19 mouse cellular contexts compared by ENCODE assay signal in genomic region chr4:151306890-151307289, GRCm38 (mm10).
DNase-seq lines count a peak whose midpoint lies in the region; ATAC-seq lines count a peak whose summit lies in the region.
"Had no signal": no experiment of that assay in that cellular context is flagged by ENCODE, and none has a peak within 500 bp of the region (broad histone marks: within the 10 kb centered on the region; RNA-seq: fewer than 3 reads in every experiment).

No protein-coding gene starts in this region.

- peaks cover 42% of the 10 kb centered on the region for H3K4me1 ChIP-seq in hindbrain, embryonic 15.5 days (replicated peaks)
- H3K4me1 ChIP-seq in hindbrain, embryonic 16.5 days (ENCODE audit: control insufficient read depth, insufficient read depth, low read depth, low read length), result peaks cover 23% of the 10 kb centered on the region
- H3K4me1 ChIP-seq: liver, embryonic 15.5 days had no signal

- no peak overlapping the region for H3K4me3 ChIP-seq in hindbrain, embryonic 15.5 days
- H3K4me3 ChIP-seq in hindbrain, embryonic 16.5 days (ENCODE audit: low read length), result no peak overlapping the region
- H3K4me3 ChIP-seq: forebrain, embryonic 13.5 days; kidney, embryonic 15.5 days; liver, embryonic 15.5 days; stomach, embryonic 15.5 days had no signal

- peak; percentile 40 for DNase-seq in cerebellum, adult 8-10 months
- DNase-seq in urinary bladder, postnatal 14 days (ENCODE audit: low spot score), result peak; percentile 25
- DNase-seq in urinary bladder, postnatal 4 days (ENCODE audit: low spot score in 2 of 2), result no peak
- no peak for DNase-seq in lung, postnatal 25 days (ENCODE audit: low spot score)
- DNase-seq in ovary, postnatal 36 days (ENCODE audit: low spot score), result no peak
- DNase-seq: adrenal gland, postnatal 10 days; heart, adult 18-20 months; spleen, adult 18-20 months had no signal

- H3K9ac ChIP-seq in hindbrain, embryonic 15.5 days, result no peak overlapping the region
- no peak overlapping the region for H3K9ac ChIP-seq in hindbrain, embryonic 16.5 days (ENCODE audit: low read depth, low read length)
- H3K9ac ChIP-seq: forebrain, embryonic 13.5 days; kidney, embryonic 15.5 days; liver, embryonic 15.5 days; stomach, embryonic 15.5 days had no signal

- H3K9me3 ChIP-seq in hindbrain, embryonic 15.5 days, result no peaks in the 10 kb centered on the region
- no peaks in the 10 kb centered on the region for H3K9me3 ChIP-seq in hindbrain, embryonic 16.5 days (ENCODE audit: control insufficient read depth, low read length)
- H3K9me3 ChIP-seq: forebrain, embryonic 13.5 days; kidney, embryonic 15.5 days; liver, embryonic 15.5 days; stomach, embryonic 15.5 days had no signal

- H3K27me3 ChIP-seq in hindbrain, embryonic 15.5 days, result no peaks in the 10 kb centered on the region
- no peaks in the 10 kb centered on the region for H3K27me3 ChIP-seq in hindbrain, embryonic 16.5 days (replicated peaks; ENCODE audit: control insufficient read depth, insufficient read depth, low read length)
- H3K27me3 ChIP-seq: CH12.LX; kidney, embryonic 15.5 days; liver, embryonic 15.5 days; stomach, embryonic 15.5 days had no signal

- H3K4me2 ChIP-seq in hindbrain, embryonic 15.5 days, result no peak overlapping the region
- no peak overlapping the region for H3K4me2 ChIP-seq in hindbrain, embryonic 16.5 days (ENCODE audit: low read length)
- H3K4me2 ChIP-seq: forebrain, embryonic 13.5 days; kidney, embryonic 15.5 days; liver, embryonic 15.5 days; stomach, embryonic 15.5 days had no signal

- H3K36me3 ChIP-seq in hindbrain, embryonic 15.5 days, result no peaks in the 10 kb centered on the region
- no peaks in the 10 kb centered on the region for H3K36me3 ChIP-seq in hindbrain, embryonic 16.5 days (ENCODE audit: control insufficient read depth, insufficient read depth, low read length)
- H3K36me3 ChIP-seq: kidney, embryonic 15.5 days; liver, embryonic 15.5 days; stomach, embryonic 15.5 days had no signal

- WGBS in hindbrain, embryonic 15.5 days, result 80% methylated on average over 11 of the region's 11 CpGs
- 83% methylated on average over 11 of the region's 11 CpGs for WGBS in hindbrain, embryonic 16.5 days

- H3K27ac ChIP-seq in hindbrain, embryonic 15.5 days (replicated peaks), result peak overlapping the region; percentile 51; the same call in 1 of the 2 replicates
- H3K27ac ChIP-seq in hindbrain, embryonic 16.5 days (ENCODE audit: low read depth, low read length), result no peak overlapping the region
- H3K27ac ChIP-seq: forebrain, embryonic 13.5 days; kidney, embryonic 15.5 days; liver, embryonic 15.5 days; stomach, embryonic 15.5 days had no signal

- ATAC-seq in cerebellum, adult (ENCODE audit: insufficient number of reproducible peaks, low FRiP score, low TSS enrichment), result no peak
- no peak for ATAC-seq in hindbrain, embryonic 15.5 days (ENCODE audit: low FRiP score, low read depth)
- ATAC-seq in hindbrain, embryonic 16.5 days, result no peak
- ATAC-seq: forebrain, embryonic 13.5 days; intestine, embryonic 16.5 days; lung, postnatal 0 days; midbrain, embryonic 16.5 days had no signal

Comparison
In these comparisons a context has a peak if more than half of its experiments do, and no peak if none do; other contexts are left out.
1. DNase-seq: peak in cerebellum, adult 8-10 months (single experiment) and urinary bladder, postnatal 14 days (single experiment); none in urinary bladder, postnatal 4 days (0 of 2), lung, postnatal 25 days (single experiment) and ovary, postnatal 36 days (single experiment).